Mouse (Mus musculus) E14TG2a.4 (cell line): Measurements from ENCODE around the gene Gnaz.

ENCODE experiments used
- H3K27me3 ChIP-seq: 2 replicates; pipeline ENCODE4 v1.6.1; 2014; ENCODE audit warnings: low read length, control low read depth; ENCODE audit not compliant: insufficient read depth
- H3K36me3 ChIP-seq: 2 replicates; pipeline ENCODE4 v1.6.1; 2014; ENCODE audit warnings: low read length, control low read depth; ENCODE audit not compliant: insufficient read depth
- H3K4me1 ChIP-seq: replicated peaks from 2 replicates; pipeline ENCODE4 v1.6.1; 2014; ENCODE audit warnings: low read depth, low read length, control low read depth
- H3K4me3 ChIP-seq: replicated peaks from 2 replicates; pipeline ENCODE4 v1.5.1; 2014; ENCODE audit warnings: mild to moderate bottlenecking, low read length
- H3K9me3 ChIP-seq: 2 replicates; pipeline ENCODE4 v1.6.1; 2014; ENCODE audit warnings: low read length, control low read depth
- CTCF ChIP-seq: conservative IDR thresholded peaks from 2 replicates; pipeline ENCODE4 v1.5.1; 2014; ENCODE audit warnings: low read length
- NANOG ChIP-seq: IDR thresholded peaks from 2 replicates; pipeline ENCODE4 v1.6.1; 2014; ENCODE audit warnings: borderline replicate concordance, low read length, mixed read lengths
- POU5F1 ChIP-seq: IDR thresholded peaks from 2 replicates; pipeline ENCODE4 v1.6.1; 2014; ENCODE audit warnings: low read length, borderline replicate concordance

Gene Gnaz

GRCm38 (mm10) chr10:75044459-75044858, 77.5 kb downstream of the Gnaz start:
- TF ChIP-seq POU5F1 (no peak), CTCF (no peak), NANOG (no peak)
- no peaks in the 10 kb centered on the region for H3K36me3 ChIP-seq
- H3K4me3 ChIP-seq: peak overlapping the region; percentile 21; the same call in 1 of the 2 replicates
- peaks cover 36% of the 10 kb centered on the region for H3K27me3 ChIP-seq
- H3K4me1 ChIP-seq: peaks cover 42% of the 10 kb centered on the region
- no peaks in the 10 kb centered on the region for H3K9me3 ChIP-seq

- Histone ChIP-seq H3K36me3 (no peaks in the 10 kb centered on the region), H3K27me3 (peaks cover 42% of the 10 kb centered on the region), H3K4me3 (no peak overlapping the region), H3K9me3 (no peaks in the 10 kb centered on the region), H3K4me1 (peaks cover 42% of the 10 kb centered on the region)
- TF ChIP-seq POU5F1: no peak
- no peak for TF ChIP-seq CTCF
- no peak for TF ChIP-seq NANOG
Observed at GRCm38 (mm10) chr10:75045831-75046230, 78.9 kb downstream of the Gnaz start.

DNA sequence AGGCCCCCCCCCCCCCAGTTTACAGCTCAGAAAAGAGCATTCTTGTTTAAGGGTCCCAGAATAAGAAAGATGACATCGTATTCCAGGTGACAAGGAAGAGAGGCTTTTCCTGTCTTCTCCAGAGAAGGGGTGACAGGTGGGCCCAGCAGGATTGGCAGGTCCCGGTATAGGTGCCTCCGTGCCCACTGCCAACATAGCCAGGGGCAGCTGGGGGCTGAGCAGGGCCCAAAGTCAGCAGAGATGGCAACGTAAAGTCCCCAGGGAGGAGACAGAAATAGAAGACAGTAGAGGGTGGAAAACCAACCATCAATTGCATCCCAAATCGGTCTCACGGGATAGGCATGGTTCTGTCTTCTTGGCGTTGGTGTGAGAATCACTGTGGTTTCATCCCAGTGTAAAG, 81.7 kb downstream of the Gnaz start:
- H3K4me1 ChIP-seq: peaks cover 23% of the 10 kb centered on the region
- H3K4me3 ChIP-seq: no peak overlapping the region
- no peaks in the 10 kb centered on the region for H3K36me3 ChIP-seq
- no peaks in the 10 kb centered on the region for H3K9me3 ChIP-seq
- H3K27me3 ChIP-seq: peaks cover 64% of the 10 kb centered on the region
- TF ChIP-seq NANOG (no peak), CTCF (no peak), POU5F1 (no peak)

DNA sequence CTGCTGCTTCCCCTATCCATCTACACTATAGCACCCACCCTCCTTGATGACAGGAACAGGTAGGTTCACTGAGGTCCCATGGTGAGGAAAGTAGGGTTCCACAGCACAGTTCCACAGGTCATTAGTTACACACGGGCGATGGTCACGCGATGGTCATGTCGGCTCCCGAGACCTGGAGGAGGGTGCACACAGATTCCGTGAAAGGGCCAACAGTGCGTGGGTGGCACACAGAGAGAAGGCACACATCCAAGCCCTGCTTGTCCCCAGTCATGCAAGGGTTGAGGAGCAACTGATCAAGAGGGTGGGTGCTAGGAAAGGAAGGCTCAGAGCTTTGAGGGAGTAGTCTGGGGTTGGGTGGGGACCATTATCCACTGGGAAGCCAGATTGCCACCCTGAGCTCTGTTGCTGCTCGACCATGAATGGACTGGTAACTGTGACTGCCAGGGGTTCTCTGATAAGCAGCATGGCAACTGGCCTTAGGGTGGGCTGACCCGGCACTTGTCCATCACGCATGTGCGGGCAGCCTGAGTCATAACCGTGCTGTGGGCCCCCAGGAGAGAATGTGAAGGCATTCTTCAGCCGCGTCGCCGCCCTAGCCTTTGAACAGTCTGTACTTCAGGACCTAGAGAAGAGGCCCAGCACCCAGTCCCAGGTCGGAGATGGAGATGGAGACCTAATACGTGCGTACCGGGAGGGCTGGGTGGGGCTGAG, 84.5 kb downstream of the Gnaz start:
- H3K36me3 ChIP-seq: no peaks in the 10 kb centered on the region

GRCm38 (mm10) chr10:75052902-75053301, 85.9 kb downstream of the Gnaz start:
- no peaks in the 10 kb centered on the region; the same call in 1 of the 2 replicates for H3K4me1 ChIP-seq

More for the DNA sequence above, 84.5 kb downstream of the Gnaz start:
- TF ChIP-seq POU5F1: no peak
- no peak for TF ChIP-seq CTCF
- TF ChIP-seq NANOG: no peak
- H3K4me3 ChIP-seq: no peak overlapping the region
- H3K4me1 ChIP-seq: no peaks in the 10 kb centered on the region; the same call in 1 of the 2 replicates
- H3K9me3 ChIP-seq: no peaks in the 10 kb centered on the region
- peaks cover 64% of the 10 kb centered on the region for H3K27me3 ChIP-seq

GRCm38 (mm10) chr10:75053655-75054054, 86.7 kb downstream of the Gnaz start:
- H3K27me3 ChIP-seq: peaks cover 52% of the 10 kb centered on the region
- no peak overlapping the region for H3K4me3 ChIP-seq
- H3K4me1 ChIP-seq: peaks cover 2% of the 10 kb centered on the region; the same call in 1 of the 2 replicates
- no peaks in the 10 kb centered on the region for H3K36me3 ChIP-seq
- TF ChIP-seq CTCF: no peak
- TF ChIP-seq POU5F1: no peak
- no peak for TF ChIP-seq NANOG
- H3K9me3 ChIP-seq: no peaks in the 10 kb centered on the region

More at GRCm38 (mm10) chr10:75052902-75053301, 85.9 kb downstream of the Gnaz start:
- H3K4me3 ChIP-seq: no peak overlapping the region
- TF ChIP-seq POU5F1: no peak
- no peaks in the 10 kb centered on the region for H3K36me3 ChIP-seq
- H3K9me3 ChIP-seq: no peaks in the 10 kb centered on the region
- H3K27me3 ChIP-seq: peaks cover 54% of the 10 kb centered on the region

DNA sequence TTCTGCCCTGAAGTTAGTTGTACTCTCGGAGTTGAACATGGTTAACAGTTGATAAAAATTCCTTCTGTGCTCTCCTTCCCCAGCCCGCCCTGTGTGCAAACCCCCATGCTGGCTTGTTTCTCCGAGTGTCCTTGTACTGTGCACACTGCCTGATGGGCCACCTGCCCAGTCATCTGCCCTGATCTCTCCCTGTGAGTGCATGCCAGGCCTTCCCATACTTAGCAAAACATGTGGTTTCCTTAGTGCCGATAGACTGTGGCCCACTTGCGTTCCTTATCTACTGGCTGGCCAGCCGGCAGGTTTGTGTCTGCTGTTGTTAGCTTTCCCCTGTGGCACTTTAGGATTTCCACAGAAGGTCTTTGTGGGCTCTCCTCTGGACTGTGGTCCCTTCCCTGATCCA, 87.1 kb downstream of the Gnaz start:
- H3K4me1 ChIP-seq: peaks cover 7% of the 10 kb centered on the region; the same call in 1 of the 2 replicates
- no peaks in the 10 kb centered on the region for H3K36me3 ChIP-seq
- TF ChIP-seq NANOG (no peak), CTCF (no peak), POU5F1 (no peak)
- H3K4me3 ChIP-seq: no peak overlapping the region
- H3K27me3 ChIP-seq: peaks cover 48% of the 10 kb centered on the region
- H3K9me3 ChIP-seq: no peaks in the 10 kb centered on the region

GRCm38 (mm10) chr10:75055672-75056071, 88.7 kb downstream of the Gnaz start:
- H3K36me3 ChIP-seq: no peaks in the 10 kb centered on the region
- H3K27me3 ChIP-seq: peaks cover 44% of the 10 kb centered on the region
- H3K9me3 ChIP-seq: no peaks in the 10 kb centered on the region
- no peak for TF ChIP-seq NANOG
- TF ChIP-seq CTCF: no peak
- no peak for TF ChIP-seq POU5F1
- peaks cover 18% of the 10 kb centered on the region for H3K4me1 ChIP-seq
- H3K4me3 ChIP-seq: no peak overlapping the region

GRCm38 (mm10) chr10:75056255-75056654, 89.3 kb downstream of the Gnaz start:
- H3K27me3 ChIP-seq: peaks cover 46% of the 10 kb centered on the region
- peaks cover 18% of the 10 kb centered on the region for H3K4me1 ChIP-seq
- no peaks in the 10 kb centered on the region for H3K36me3 ChIP-seq
- no peak overlapping the region for H3K4me3 ChIP-seq
- H3K9me3 ChIP-seq: no peaks in the 10 kb centered on the region
- TF ChIP-seq CTCF (no peak), POU5F1 (no peak), NANOG (no peak)
